Mouse (Mus musculus): ENCODE data around the gene Tmem232.
"Not testable (repeated sequence)": the region's sequence is repeated elsewhere in the genome, so short reads cannot be mapped to it uniquely, and the experiment has no call there.

Tmem232 gene

GRCm38 (mm10) chr17:65540441-65541272 lies at the start of gene Tmem232:
Tmem232 (minus strand) TSS chr17:65540782.
- DNase-seq (ENCODE audit: low spot score in 2 of 2), result peak in 1 of 2 experiments; percentile 13

- DNase-seq (ENCODE audit: low spot score in 2 of 2), result no peak
These were observed 46.3 kb upstream of the Tmem232 start for GRCm38 (mm10) chr17:65586892-65587291.

GRCm38 (mm10) chr17:65581440-65581839 lies 40.9 kb upstream of the Tmem232 start:
- no peak for DNase-seq (ENCODE audit: low spot score in 2 of 2)

- DNase-seq (ENCODE audit: low spot score in 2 of 2), result no peak
These were observed 39.2 kb upstream of the Tmem232 start for GRCm38 (mm10) chr17:65579766-65580165.

- DNase-seq (ENCODE audit: low spot score in 2 of 2), result no peak
These were observed 34.8 kb upstream of the Tmem232 start for GRCm38 (mm10) chr17:65575339-65575738.

GRCm38 (mm10) chr17:65574850-65575249 lies 34.3 kb upstream of the Tmem232 start:
- no peak for DNase-seq (ENCODE audit: low spot score in 2 of 2)

GRCm38 (mm10) chr17:65571866-65572265 lies 31.3 kb upstream of the Tmem232 start:
- peak in 1 of 2 experiments; percentile 25 for DNase-seq (ENCODE audit: low spot score in 2 of 2)

- DNase-seq (ENCODE audit: low spot score in 2 of 2), result no peak
These were observed 30.9 kb upstream of the Tmem232 start for GRCm38 (mm10) chr17:65571466-65571865.

- DNase-seq (ENCODE audit: low spot score in 2 of 2), result no peak
These were observed 23.6 kb upstream of the Tmem232 start for GRCm38 (mm10) chr17:65564189-65564588.

GRCm38 (mm10) chr17:65563345-65563744 lies 22.8 kb upstream of the Tmem232 start:
- DNase-seq (ENCODE audit: low spot score in 2 of 2), result no peak

GRCm38 (mm10) chr17:65562761-65563160 lies 22.2 kb upstream of the Tmem232 start:
- DNase-seq (ENCODE audit: low spot score in 2 of 2), result peak in 1 of 2 experiments; percentile 81

- no peak for DNase-seq (ENCODE audit: low spot score in 2 of 2)
These were observed 20.9 kb upstream of the Tmem232 start for GRCm38 (mm10) chr17:65561361-65562015.

GRCm38 (mm10) chr17:65559273-65559672 lies 18.7 kb upstream of the Tmem232 start:
- no peak for DNase-seq (ENCODE audit: low spot score in 2 of 2)

GRCm38 (mm10) chr17:65558788-65559187 lies 18.2 kb upstream of the Tmem232 start:
- no peak for DNase-seq (ENCODE audit: low spot score in 2 of 2)

- peak in 1 of 2 experiments; percentile 68 for DNase-seq (ENCODE audit: low spot score in 2 of 2)
These were observed 17.6 kb upstream of the Tmem232 start for GRCm38 (mm10) chr17:65558217-65558616.

- DNase-seq (ENCODE audit: low spot score in 2 of 2), result no peak
These were observed 16.6 kb upstream of the Tmem232 start for GRCm38 (mm10) chr17:65557212-65557611.

GRCm38 (mm10) chr17:65556798-65557197 lies 16.2 kb upstream of the Tmem232 start:
- DNase-seq (ENCODE audit: low spot score in 2 of 2), result no peak

GRCm38 (mm10) chr17:65552426-65552997 lies 11.9 kb upstream of the Tmem232 start:
- DNase-seq (ENCODE audit: low spot score in 2 of 2), result no peak

GRCm38 (mm10) chr17:65550357-65550756 lies 9.8 kb upstream of the Tmem232 start:
- no peak for DNase-seq (ENCODE audit: low spot score in 2 of 2)

- no peak for DNase-seq (ENCODE audit: low spot score in 2 of 2)
These were observed 8.2 kb upstream of the Tmem232 start for GRCm38 (mm10) chr17:65548698-65549365.

- DNase-seq (ENCODE audit: low spot score in 2 of 2), result not testable (repeated sequence)
These were observed 5.6 kb upstream of the Tmem232 start for GRCm38 (mm10) chr17:65546221-65546620.

GRCm38 (mm10) chr17:65536156-65536555 lies 4.4 kb downstream of the Tmem232 start:
- DNase-seq (ENCODE audit: low spot score in 2 of 2), result peak in 1 of 2 experiments; percentile 64

Measured in left cerebral cortex, adult 9 months (tissue).